1 mouse cellular context compared by ENCODE assay signal in genomic region chr14:36962477-36962876, GRCm38 (mm10).
TF ChIP-seq lines count a peak whose summit lies in the region.

No protein-coding gene starts in this region.

TF ChIP-seq in MEL, 35 proteins besides CTCF, POLR2A, EP300 and RAD21 (continued from another document):
- no peak for TF ChIP-seq ETS1 (IDR thresholded peaks at IDR 0.05; ENCODE audit: low read depth, low read length)
- TF ChIP-seq JUND (IDR thresholded peaks at IDR 0.05; ENCODE audit: low read depth, low read length), result no peak
- TF ChIP-seq GATA1 (IDR thresholded peaks at IDR 0.05; ENCODE audit: low read depth, low read length), result no peak
- TF ChIP-seq MEF2A (IDR thresholded peaks at IDR 0.05; ENCODE audit: extremely low read depth, insufficient replicate concordance, low read depth, low read length, poor library complexity, severe bottlenecking), result no peak
- no peak for TF ChIP-seq ELF1 (IDR thresholded peaks at IDR 0.05; ENCODE audit: low read depth, low read length)
- TF ChIP-seq MYB (IDR thresholded peaks at IDR 0.05; ENCODE audit: low read depth, low read length), result no peak
- no peak for TF ChIP-seq MYC (IDR thresholded peaks at IDR 0.05; ENCODE audit: low read depth, low read length)
